Mouse (Mus musculus): ENCODE results near the gene Adamts17.

GRCm38 (mm10) chr7:66976371-66976770 lies 136.8 kb downstream of the Adamts17 start:
- TF ChIP-seq POLR2A (IDR thresholded peaks at IDR 0.05; ENCODE audit: borderline replicate concordance, extremely low read depth, insufficient read depth, insufficient read length, poor library complexity, severe bottlenecking) (no peak), CTCF (IDR thresholded peaks at IDR 0.05; ENCODE audit: borderline replicate concordance, extremely low read depth, insufficient read depth, insufficient read length) (no peak)

Measured in brain, embryonic 14.5 days (tissue).